Mouse (Mus musculus) layer of hippocampus, adult 18-20 months (tissue): ENCODE measurements around the gene Ddx19b. TPM values are rescaled to one million over a fixed set of nuclear protein-coding genes. Genes with fewer than 3 reads are reported as not detected.
"Not testable (repeated sequence)": the region's sequence is repeated elsewhere in the genome, so short reads cannot be mapped to it uniquely, and the experiment has no call there.

Source experiments
- DNase-seq, 2 experiments: peaks; one replicate each; pipeline ENCODE4 v3.0.0; 2022; ENCODE audit warnings: low spot score in 2 of 2
- total RNA-seq, 2 experiments: library from RNA; stranded (reverse); gene quantifications; 2 replicates each; pipeline ENCODE4 v1.2.3; 2021

Gene Ddx19b
- total RNA-seq, 2 experiments from 2014 or later: 15.6 to 17.7 TPM

DNA sequence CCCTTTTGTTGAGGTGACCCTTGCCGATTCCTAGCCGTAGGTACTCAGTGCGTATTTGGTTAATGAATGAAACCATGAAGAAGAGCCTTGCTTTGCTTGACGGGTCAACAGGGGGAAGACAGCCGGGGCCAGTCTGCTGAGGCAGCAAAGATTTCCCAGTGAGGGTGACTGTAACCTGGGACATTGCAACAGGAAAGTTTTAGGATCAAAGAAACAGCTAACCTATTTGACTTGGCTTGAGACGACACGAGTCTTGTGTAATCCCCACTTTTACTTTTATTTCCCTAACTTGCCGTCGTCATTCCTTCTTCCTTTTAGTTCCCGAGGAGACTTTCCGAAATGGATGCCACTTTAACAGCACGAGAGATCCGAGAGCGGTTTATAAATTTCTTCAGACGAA lies 5.0 kb upstream of the Ddx19b start:
- DNase-seq: no peak

DNA sequence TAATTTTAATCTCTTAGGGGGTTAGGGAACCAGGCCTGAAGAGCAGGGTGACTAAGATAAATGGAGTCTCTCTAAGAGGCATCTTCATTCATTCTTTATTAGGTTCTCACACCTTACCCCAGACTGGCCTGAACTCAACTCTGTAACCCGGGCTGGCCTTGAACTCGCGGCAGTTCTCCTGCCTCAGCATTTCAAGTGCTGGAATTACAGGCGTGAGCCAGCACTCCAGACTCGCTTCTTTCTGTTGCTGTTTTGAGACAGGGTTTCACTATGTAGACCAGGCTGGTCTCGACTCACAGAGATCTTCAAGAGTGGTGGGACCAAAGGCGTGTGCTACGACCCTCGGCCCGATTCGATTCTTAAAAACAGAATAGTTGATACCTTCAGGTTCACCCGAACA lies 2.7 kb upstream of the Ddx19b start:
- peak in 1 of 2 experiments; percentile 20 for DNase-seq

- peak; percentile 98 to 100 for DNase-seq
These were observed 2.1 kb upstream of the Ddx19b start for GRCm38 (mm10) chr8:111033482-111034215.

GRCm38 (mm10) chr8:111032916-111033315 lies 1.4 kb upstream of the Ddx19b start, which contains the start of gene Aars:
TSS of gene Aars (plus strand) at chr8:111033144.
- DNase-seq: no peak

- no peak for DNase-seq
These were observed 1.5 kb downstream of the Ddx19b start for GRCm38 (mm10) chr8:111030045-111030444.

- DNase-seq: no peak
These were observed 2.0 kb downstream of the Ddx19b start for GRCm38 (mm10) chr8:111029589-111029988.

GRCm38 (mm10) chr8:111027391-111027937 lies 4.1 kb downstream of the Ddx19b start:
- peak; percentile 86 to 91 for DNase-seq

GRCm38 (mm10) chr8:111026609-111027008 lies 4.9 kb downstream of the Ddx19b start:
- DNase-seq: not testable (repeated sequence)

GRCm38 (mm10) chr8:111010230-111010991 lies 21.1 kb downstream of the Ddx19b start:
- not testable (repeated sequence) for DNase-seq

DNA sequence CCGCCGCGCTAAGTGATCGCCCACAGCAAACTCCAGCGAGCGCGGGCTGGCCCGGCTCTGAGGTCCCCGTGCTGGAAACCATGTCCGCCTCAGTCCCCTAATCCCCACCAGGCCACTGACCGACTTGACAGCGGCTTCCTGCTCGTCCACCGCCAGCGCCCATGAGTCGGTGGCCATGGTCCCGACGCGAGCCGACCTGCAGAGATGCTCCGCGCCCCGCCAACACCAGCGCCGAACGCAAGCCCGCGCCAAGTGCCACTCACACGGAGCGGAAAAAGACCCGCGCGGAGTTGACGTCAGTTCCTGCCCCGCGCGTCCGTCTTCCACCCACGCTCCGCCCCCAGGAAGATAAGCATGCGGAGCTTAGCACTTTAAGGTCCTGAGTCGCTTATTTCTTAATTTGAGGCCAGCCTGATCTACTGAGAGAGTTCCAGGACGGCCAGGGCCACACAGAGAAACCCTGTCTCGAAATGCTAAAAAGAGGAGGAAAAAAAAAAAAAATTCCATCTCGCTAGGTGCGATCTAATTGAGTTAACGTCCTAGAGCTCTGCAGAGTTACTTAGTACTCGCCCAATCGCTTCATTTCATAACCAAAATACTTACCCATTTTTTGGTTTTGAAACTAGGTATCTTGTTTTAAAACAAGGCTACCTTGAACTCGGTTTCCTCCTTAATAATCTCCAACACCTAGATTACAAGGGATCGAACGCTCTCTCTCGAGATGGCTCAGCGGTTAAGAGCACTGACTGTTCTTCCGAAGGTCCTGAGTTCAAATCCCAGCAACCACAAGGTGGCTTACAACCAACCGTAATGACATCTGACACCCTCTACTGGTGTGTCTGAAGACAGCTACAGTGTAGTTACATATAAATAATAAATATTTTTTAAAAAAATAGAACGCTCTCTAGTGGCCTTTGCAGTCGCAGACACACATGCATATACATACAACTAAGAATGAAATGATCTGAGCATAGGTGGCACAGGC lies 33.7 kb downstream of the Ddx19b start, which contains the start of gene Ddx19a:
TSS of gene Ddx19a (minus strand) at position 254 of the 985 bp plus-strand sequence.
- DNase-seq: peak; percentile 82 to 94

DNA sequence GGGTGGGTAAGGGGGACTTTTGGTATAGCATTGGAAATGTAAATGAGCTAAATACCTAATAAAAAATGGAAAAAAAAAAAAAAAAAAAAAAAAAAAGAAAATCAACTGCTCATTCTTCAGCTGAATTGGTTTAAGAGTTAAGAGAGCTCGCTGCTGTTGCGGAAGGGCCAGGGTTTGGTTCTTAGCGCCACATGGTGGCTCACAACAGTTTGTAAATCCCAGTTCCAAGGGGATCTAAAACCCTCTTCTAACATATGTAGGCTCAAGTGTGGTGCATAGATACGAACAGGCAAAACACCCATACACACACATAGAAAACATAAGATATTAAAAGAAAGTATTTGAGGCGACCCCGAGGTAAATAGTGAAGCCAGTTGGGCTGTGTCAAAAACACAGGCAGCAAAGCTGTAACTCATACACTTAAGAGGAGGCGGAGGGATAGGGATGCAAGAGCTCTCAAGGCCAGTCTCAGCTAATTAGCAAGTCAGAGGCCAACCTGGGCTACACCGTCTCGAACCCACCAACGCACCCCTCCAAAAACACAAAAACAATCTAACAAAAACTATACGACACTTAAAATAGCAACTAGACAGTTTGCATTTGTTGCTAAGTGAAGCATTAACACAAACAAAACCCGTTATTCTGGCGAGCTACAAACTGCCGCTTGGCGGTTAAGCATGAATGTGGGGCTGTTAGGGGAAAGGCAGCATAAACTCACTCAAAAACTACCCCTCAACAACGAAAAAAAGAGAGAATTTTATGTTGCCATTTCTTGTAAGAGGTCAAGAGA lies 34.7 kb downstream of the Ddx19b start:
- no peak for DNase-seq

DNA sequence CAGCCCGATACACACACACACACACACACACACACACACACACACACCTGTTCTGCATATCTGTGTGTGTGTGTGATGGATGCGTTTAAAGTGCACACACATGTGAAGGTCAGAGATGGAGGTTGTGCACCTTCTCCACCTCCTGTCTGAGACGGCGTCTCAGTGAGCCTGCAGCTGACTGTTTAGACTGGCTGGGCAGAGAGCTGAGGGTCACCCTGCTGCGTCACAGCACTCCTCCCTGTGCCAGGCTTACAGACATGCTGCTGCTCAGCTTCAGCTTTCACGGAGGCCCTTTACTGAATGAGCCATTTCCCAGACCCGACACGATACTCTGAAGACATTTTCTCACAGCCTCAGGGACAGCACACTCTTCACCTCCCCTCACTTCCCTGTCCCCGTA lies 41.5 kb downstream of the Ddx19b start:
- no peak for DNase-seq

DNA sequence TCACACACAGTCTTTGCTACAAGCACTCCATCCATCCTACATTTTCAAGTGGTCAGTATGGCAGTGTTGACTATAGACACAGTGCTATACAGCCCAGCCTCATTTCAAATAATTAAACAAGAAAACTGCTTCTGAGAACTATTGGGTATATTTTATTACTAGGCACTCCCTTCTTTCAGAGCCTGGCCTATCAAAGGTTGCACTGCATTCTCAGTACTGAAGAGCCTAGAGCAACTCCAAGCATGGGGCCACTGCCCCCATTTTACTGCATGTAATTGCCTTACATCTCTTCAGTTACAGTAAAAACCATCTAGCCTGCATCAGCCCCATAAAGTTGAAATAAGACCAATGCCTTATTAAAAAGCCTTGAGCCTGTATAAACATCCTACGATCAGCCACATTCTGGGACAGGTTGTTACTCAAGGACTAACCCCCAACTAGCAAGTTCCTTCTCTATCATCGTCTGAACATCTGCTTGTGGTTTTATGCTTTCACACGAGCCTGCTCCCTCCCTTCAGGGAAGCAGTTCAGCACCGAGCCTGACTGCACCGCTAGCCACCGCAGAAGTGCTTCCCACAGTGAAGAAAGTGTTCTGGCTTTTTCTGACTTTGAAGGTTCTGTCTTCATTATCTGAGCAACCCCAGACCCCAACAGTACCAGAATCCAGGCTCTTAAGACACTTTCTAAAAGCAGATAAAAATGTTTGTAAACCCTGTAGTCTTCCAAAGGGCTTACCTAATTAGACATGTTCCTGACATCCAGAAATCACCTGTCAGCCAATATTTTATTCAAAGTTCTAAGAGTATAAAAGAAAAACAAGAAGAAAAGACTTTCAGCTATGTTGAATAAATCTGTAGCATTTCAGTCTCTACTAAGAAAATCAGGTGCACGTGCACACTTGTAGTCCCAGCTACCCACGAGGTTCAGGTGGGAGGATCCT lies 43.5 kb downstream of the Ddx19b start:
- no peak for DNase-seq

- DNase-seq: no peak
These were observed 50.2 kb downstream of the Ddx19b start for GRCm38 (mm10) chr8:110981304-110981703.

GRCm38 (mm10) chr8:110977987-110978386 lies 53.6 kb downstream of the Ddx19b start:
- not testable (repeated sequence) for DNase-seq

- not testable (repeated sequence) for DNase-seq
These were observed 55.0 kb downstream of the Ddx19b start for GRCm38 (mm10) chr8:110976532-110976931.

DNA sequence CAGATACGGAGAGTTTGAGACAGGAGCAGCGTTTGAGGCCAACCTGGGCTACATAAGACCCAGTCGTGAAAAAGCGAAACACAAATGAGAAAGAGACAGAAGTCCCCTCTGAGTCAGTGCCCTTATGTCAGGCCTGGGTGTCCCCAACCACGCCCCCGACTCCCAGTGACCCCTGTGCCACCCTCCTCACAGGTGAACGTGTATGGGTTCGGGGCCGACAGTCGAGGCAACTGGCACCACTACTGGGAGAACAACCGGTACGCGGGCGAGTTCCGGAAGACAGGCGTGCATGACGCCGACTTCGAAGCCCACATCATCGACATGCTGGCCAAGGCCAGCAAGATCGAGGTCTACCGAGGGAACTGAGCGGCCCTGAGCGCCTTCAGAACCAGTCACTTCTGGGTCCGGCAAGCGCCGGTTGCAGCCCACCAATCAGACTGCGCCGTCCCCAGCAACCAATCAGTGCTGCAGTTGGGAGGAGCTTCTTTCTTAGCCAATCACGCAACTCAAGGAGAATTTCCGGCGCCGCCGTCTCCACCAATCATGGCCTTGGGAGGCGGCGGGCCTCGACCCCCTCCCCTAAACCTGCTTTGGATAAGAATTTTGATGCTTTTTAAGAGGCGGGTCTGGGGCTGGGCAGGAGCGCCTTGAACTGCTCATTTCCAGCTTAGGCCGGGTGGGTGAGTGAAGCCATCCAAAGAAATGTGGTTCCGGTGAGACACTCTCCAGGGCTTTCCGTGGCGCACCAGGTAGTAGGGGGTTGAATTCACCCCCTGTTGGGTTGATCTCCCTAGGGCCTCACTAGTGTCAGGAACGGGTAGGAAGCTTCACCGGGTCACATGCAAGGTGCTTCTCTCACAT lies 61.4 kb downstream of the Ddx19b start:
- peak; percentile 90 to 96 for DNase-seq

GRCm38 (mm10) chr8:110967326-110967725 lies 64.2 kb downstream of the Ddx19b start:
- DNase-seq: no peak
